Mouse (Mus musculus) forebrain, embryonic 14.5 days (tissue): ENCODE measurements around the gene Cct4. TPM values are rescaled to one million over a fixed set of nuclear protein-coding genes. Genes with fewer than 3 reads are reported as not detected.

ENCODE experiments used
- ATAC-seq: fragments of 200-750 bp; cut with Nextera tagmentation; 2 replicates; pipeline ENCODE4 v1.8.0; 2017; ENCODE audit warnings: mild to moderate bottlenecking, moderate library complexity
- DNase-seq: peaks from one replicate; pipeline ENCODE4 v3.0.0-alpha.2; 2015; ENCODE audit warnings: low spot score
- H3K27ac ChIP-seq: fragments of 300-500 bp; sonication (generic); 2 replicates; pipeline ENCODE4 v1.5.1; 2014; ENCODE audit warnings: low read depth, mild to moderate bottlenecking, control low read depth, low read length, moderate library complexity
- H3K27me3 ChIP-seq: fragments of 300-500 bp; sonication (generic); replicated peaks from 2 replicates; pipeline ENCODE4 v1.6.1; 2014; ENCODE audit warnings: low read length, control low read depth, mixed read lengths; ENCODE audit not compliant: control insufficient read depth, insufficient read depth
- H3K36me3 ChIP-seq: fragments of 300-500 bp; sonication (generic); 2 replicates; pipeline ENCODE4 v1.6.1; 2014; ENCODE audit warnings: low read length, control low read depth; ENCODE audit not compliant: control insufficient read depth, insufficient read depth
- H3K4me1 ChIP-seq: fragments of 300-500 bp; sonication (generic); 2 replicates; pipeline ENCODE4 v1.6.1; 2014; ENCODE audit warnings: antibody characterized with exemption, low read length, control low read depth; ENCODE audit not compliant: control insufficient read depth, insufficient read depth
- H3K4me2 ChIP-seq: fragments of 300-500 bp; sonication (generic); 2 replicates; pipeline ENCODE4 v1.6.1; 2014; ENCODE audit warnings: mild to moderate bottlenecking, control low read depth, low read length
- H3K4me3 ChIP-seq: fragments of 300-500 bp; sonication (generic); 2 replicates; pipeline ENCODE4 v1.5.1; 2014; ENCODE audit warnings: low read depth, low read length, control low read depth
- H3K9ac ChIP-seq: fragments of 300-500 bp; sonication (generic); 2 replicates; pipeline ENCODE4 v1.6.1; 2014; ENCODE audit warnings: mild to moderate bottlenecking, low read length, control low read depth, moderate library complexity
- H3K9me3 ChIP-seq: fragments of 300-500 bp; sonication (generic); replicated peaks from 2 replicates; pipeline ENCODE4 v1.6.1; 2016; ENCODE audit warnings: low read length, control low read depth, mixed read lengths; ENCODE audit not compliant: control insufficient read depth
- WGBS: fragments of 180-500 bp; shearing (Covaris S2); extraction: QIAGEN DNeasy Blood & Tissue Kit; methylation state at CpG from one replicate; pipeline ENCODE4 v1.1.7; 2014; 5-methylcytosine and 5-hydroxymethylcytosine counted together
- polyA plus RNA-seq: library from polyadenylated mRNA; unstranded; fragments of >200 nt; fragmentation: Nextera tagmentation; extraction: Ambion mirVana; gene quantifications from 2 replicates; pipeline ENCODE4 v1.2.1, GENCODE M21; 2014

The Cct4 gene
- polyA plus RNA-seq, 1 experiment from 2014 or later, result 378 TPM

DNA sequence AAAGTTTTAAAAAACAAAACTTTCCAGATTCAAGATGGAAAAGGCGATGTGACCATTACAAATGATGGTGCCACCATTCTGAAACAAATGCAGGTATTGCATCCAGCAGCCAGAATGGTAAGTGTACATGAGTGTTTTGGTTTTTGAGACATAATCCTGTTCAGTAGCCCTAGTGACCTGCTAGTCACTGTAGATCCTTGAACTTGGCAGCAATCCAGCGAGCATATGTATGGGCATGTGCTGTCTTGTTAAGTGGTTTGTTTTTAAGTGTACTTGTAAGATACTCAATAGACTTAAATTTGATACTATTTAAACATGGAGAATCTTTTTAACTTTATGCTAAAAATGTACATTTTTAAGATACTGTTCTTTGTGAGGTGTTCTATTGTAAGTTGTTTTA, 4.0 kb downstream of the Cct4 start:
- Histone ChIP-seq H3K4me3 (no peak overlapping the region), H3K36me3 (peaks cover 53% of the 10 kb centered on the region), H3K27me3 (no peaks in the 10 kb centered on the region), H3K4me2 (no peak overlapping the region), H3K9me3 (no peaks in the 10 kb centered on the region), H3K27ac (no peak overlapping the region), H3K9ac (no peak overlapping the region), H3K4me1 (peaks cover 11% of the 10 kb centered on the region)
- ATAC-seq (no peak), DNase-seq (no peak)
- 87% methylated on average over 2 of the region's 2 CpGs for WGBS

DNA sequence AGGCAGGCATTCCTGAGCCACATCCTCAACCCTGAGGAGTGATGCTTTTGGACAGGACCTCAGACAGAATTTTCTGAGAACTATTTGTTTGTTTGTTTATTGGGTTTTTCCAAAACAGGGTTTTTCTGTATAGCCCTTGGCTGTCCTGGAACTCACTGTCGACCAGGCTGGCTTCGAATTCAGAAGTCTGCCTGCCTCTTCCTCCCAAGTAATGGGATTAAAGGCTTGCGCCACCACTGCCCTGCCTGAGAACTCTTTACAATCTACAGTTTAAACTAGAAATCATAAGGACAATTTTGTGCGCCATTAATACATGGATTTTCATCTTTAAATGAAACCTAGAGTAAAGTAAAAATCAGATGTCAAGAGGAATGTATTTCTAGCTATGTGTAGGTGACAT, 5.1 kb downstream of the Cct4 start:
- no peak for ATAC-seq
- DNase-seq, result no peak
- no peak overlapping the region for H3K9ac ChIP-seq
- no peak overlapping the region for H3K4me2 ChIP-seq
- no peaks in the 10 kb centered on the region for H3K27me3 ChIP-seq
- H3K9me3 ChIP-seq, result no peaks in the 10 kb centered on the region
- no peak overlapping the region for H3K27ac ChIP-seq
- WGBS, result 95% methylated on average over 4 of the region's 4 CpGs
- H3K4me3 ChIP-seq, result no peak overlapping the region
- peaks cover 65% of the 10 kb centered on the region for H3K36me3 ChIP-seq
- H3K4me1 ChIP-seq, result peaks cover 11% of the 10 kb centered on the region

DNA sequence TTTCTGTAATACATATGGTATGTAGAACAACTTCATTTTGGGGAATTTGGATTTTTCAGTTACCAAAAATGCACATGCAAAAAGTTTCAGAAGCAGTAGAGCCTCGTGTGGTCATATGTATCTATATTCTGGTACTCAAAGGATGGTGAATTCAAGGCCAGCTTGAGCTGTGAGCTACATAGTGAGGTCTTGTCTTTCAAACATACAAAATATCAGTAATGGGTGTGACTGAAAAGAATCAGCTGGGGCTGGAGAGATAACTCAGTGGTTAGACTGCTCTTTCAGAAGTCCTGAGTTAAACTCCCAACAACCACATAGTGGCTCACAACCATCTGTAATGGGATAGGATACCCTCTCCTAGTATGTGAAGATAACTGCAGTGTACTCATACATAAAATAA, 8.0 kb downstream of the Cct4 start:
- WGBS, result 91% methylated on average over 1 of the region's 1 CpGs
- Histone ChIP-seq H3K4me1 (no peaks in the 10 kb centered on the region), H3K4me3 (no peak overlapping the region), H3K9me3 (no peaks in the 10 kb centered on the region), H3K36me3 (peaks cover 86% of the 10 kb centered on the region), H3K9ac (no peak overlapping the region), H3K27ac (no peak overlapping the region), H3K27me3 (no peaks in the 10 kb centered on the region), H3K4me2 (no peak overlapping the region)
- ATAC-seq (no peak), DNase-seq (no peak)

DNA sequence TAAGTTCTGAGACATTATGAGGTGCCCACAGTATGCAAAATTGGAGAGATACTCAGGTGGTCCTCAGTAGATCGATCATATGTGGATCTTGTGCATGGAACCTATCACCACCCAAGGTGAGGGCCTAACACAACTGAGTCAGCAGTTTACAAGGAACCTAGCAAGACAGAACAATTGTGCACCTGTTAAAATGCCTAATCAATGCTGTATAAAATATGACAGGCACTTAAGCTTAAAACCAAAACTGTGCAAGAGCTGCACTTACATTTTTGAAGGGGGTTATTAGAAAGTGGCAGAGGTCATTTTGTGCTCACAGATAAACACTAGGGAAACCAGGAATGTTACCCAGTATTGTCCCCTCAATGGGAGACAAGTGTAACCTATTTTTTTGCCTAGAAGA, 15.0 kb downstream of the Cct4 start:
- ATAC-seq (no peak), DNase-seq (no peak)
- no peak overlapping the region for H3K9ac ChIP-seq
- H3K36me3 ChIP-seq, result peaks cover 45% of the 10 kb centered on the region
- no peak overlapping the region for H3K4me3 ChIP-seq
- H3K4me1 ChIP-seq, result 0 out of 2 replicates have a peak, but pooled peaks cover 3% of the 10 kb centered on the region
- no peaks in the 10 kb centered on the region for H3K27me3 ChIP-seq
- H3K27ac ChIP-seq, result no peak overlapping the region
- no peaks in the 10 kb centered on the region for H3K9me3 ChIP-seq
- no peak overlapping the region for H3K4me2 ChIP-seq
- 88% methylated on average over 1 of the region's 1 CpGs for WGBS

DNA sequence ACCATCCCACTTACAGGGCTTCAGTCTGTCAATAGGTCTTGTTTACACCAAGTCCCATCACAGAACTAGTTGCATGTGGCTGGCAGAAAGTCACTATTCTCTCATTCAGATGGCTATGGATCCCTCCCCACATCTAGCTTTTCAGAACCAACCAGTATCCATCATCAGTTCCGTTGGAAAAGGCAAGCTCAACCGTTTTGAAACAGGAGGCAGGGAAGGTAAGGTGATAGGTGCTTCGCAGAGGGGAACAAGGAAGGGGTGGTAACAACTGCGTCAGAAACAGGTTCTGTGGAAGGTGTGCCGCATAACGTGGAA, 16.8 kb downstream of the Cct4 start:
- WGBS, result 4% methylated on average over 6 of the region's 6 CpGs

DNA sequence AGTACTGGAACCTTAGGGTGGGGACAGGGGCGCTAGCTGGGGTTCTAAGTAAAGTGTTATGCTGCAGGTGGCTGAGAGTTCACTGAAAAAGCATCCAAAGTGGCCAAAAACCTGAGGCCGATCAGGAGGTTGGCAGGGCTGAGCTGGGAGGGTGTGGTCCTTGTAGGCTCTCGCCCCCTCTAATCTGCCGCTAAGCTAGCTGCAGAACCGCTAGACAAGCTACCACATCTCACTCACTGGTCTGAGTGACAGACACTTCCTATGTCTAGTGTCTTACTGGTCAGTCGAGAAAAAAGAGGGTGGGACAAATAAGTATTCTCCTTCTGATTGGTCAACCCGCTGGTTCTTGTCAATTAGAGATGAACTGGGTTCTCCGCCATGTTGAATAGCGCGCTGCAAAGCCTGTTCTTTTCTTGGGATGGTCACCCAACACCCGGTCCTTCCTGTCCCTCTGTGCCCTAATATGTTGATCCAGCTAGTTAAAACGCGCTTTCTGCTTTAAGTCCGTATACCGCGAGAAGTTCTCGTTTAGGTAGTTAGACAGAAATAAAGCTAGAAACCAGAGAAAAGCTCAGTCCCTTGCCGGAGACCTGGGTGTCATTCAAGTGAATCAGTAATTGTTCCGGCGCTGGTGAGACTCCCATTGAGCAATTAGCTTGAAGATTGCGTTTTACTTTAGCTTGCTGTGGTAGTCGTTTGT, 17.3 kb downstream of the Cct4 start, which contains the start of gene Fam161a:
Gene Fam161a (plus strand): TSS at position 51 of the 700 bp plus-strand sequence.
- Histone ChIP-seq H3K36me3 (peaks cover 23% of the 10 kb centered on the region), H3K9ac (peak within 1 kb of the TSS; percentile 78), H3K9me3 (no peaks in the 10 kb centered on the region), H3K27ac (peak within 1 kb of the TSS; percentile 89), H3K4me1 (0 out of 2 replicates have a peak, but pooled peaks cover 3% of the 10 kb centered on the region), H3K4me2 (peak within 1 kb of the TSS; percentile 69), H3K4me3 (peak within 1 kb of the TSS; percentile 50), H3K27me3 (no peaks in the 10 kb centered on the region)
- 1% methylated on average over 22 of the region's 22 CpGs for WGBS
- ATAC-seq (peak; percentile 95), DNase-seq (peak; percentile 98)

More for the DNA sequence above, 16.8 kb downstream of the Cct4 start:
- Histone ChIP-seq H3K36me3 (peaks cover 28% of the 10 kb centered on the region), H3K9ac (peak overlapping the region; percentile 78), H3K4me2 (peak overlapping the region; percentile 69), H3K9me3 (no peaks in the 10 kb centered on the region), H3K4me1 (0 out of 2 replicates have a peak, but pooled peaks cover 3% of the 10 kb centered on the region), H3K27ac (peak overlapping the region; percentile 89), H3K4me3 (peak overlapping the region; percentile 50), H3K27me3 (no peaks in the 10 kb centered on the region)
- ATAC-seq (no peak), DNase-seq (peak; percentile 21)

DNA sequence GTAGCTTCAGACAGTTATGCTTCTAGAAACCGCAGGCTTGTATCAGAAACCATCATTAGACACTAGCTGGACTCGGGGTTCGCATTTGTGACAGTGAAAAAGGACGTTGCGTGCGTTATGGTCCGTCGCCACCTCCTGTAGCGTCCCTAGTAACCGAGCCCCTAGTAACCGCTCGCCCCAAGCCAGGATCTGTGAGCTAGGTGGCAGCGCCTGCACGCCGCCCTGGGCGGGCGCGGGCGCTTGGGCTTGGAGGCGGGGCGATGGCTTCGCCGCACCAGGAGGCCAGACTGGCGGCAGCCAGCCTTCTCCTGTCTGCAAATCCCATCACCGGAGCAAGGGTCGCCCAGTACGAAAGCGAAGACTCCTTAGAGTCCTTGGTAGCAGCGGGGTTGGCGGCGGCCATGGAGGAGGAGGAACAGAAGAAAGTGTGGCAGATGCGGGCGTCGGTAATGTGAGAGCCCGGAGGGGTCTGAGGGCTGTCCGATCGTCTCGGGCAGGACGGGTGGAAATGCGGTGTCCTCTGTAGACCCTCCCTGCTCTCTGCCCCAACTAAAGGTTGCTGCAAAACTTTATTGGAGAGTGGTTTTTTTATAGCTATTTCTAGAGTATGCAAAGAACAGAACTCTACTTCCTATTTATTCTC, 18.0 kb downstream of the Cct4 start:
- Histone ChIP-seq H3K4me1 (0 out of 2 replicates have a peak, but pooled peaks cover 3% of the 10 kb centered on the region), H3K4me3 (peak overlapping the region; percentile 50), H3K9ac (peak overlapping the region; percentile 78), H3K27ac (peak overlapping the region; percentile 89), H3K4me2 (peak overlapping the region; percentile 69), H3K9me3 (no peaks in the 10 kb centered on the region), H3K36me3 (peaks cover 20% of the 10 kb centered on the region), H3K27me3 (no peaks in the 10 kb centered on the region)
- under 1% methylated on average over 40 of the region's 40 CpGs for WGBS
- peak; percentile 96 for ATAC-seq
- peak; percentile 91 for DNase-seq

DNA sequence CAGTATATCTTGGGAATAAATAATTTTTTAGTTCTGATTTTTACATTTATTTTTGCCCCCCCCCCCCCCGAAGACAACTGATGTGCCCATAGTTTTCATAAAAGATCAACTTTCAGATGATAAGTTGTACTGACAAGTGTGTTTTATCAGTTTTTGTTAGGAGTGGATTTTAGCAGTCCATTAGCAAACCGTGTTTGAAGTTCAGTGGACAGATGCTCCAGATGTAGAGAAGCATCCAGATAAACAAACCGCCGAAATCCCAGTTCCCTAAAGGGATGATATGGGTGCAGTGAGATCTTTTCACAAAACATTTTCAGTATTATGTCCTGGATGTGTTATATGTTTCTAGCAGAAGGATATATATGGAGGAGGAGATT, 18.5 kb downstream of the Cct4 start:
- H3K9ac ChIP-seq, result peak overlapping the region; percentile 78
- DNase-seq, result no peak
- 36% methylated on average over 4 of the region's 4 CpGs for WGBS

DNA sequence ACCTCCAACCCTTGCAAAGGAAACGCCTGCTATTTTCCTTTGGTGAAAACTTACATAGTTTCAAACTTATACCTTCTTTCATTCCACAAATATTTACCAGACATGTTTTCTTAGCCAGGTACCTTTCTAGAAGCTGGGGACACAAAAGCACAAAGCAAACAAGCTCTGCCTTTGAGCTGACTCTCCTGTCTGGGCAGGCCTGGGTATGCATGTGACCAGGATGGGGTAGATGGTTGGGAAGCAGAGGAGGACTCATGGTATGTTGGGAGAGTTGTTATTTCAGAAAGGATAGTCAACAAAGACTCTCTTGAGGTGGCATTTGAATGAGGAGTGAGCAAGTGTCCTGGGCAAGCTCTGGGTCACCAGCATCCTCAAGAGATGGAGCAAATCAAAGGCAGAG, 22.8 kb downstream of the Cct4 start:
- Histone ChIP-seq H3K36me3 (no peaks in the 10 kb centered on the region), H3K9ac (no peak overlapping the region), H3K4me3 (no peak overlapping the region), H3K4me1 (no peaks in the 10 kb centered on the region), H3K27me3 (no peaks in the 10 kb centered on the region), H3K4me2 (no peak overlapping the region), H3K27ac (no peak overlapping the region), H3K9me3 (no peaks in the 10 kb centered on the region)
- WGBS, result 86% methylated on average over 1 of the region's 1 CpGs
- DNase-seq (no peak), ATAC-seq (no peak)

More for the DNA sequence above, 18.5 kb downstream of the Cct4 start:
- H3K27ac ChIP-seq, result no peak overlapping the region
- peaks cover 15% of the 10 kb centered on the region for H3K36me3 ChIP-seq
- H3K4me3 ChIP-seq, result peak overlapping the region; percentile 50
- no peak for ATAC-seq
- peak overlapping the region; percentile 69 for H3K4me2 ChIP-seq
- 0 out of 2 replicates have a peak, but pooled peaks cover 3% of the 10 kb centered on the region for H3K4me1 ChIP-seq
- no peaks in the 10 kb centered on the region for H3K27me3 ChIP-seq
- H3K9me3 ChIP-seq, result no peaks in the 10 kb centered on the region
